Mouse (Mus musculus): ENCODE measurements at regions not wholly inside any gene's neighbourhood (a gene's known extent, or its start where the extent isn't known, plus 50 kb on each side); places are given as distances from the start of the nearest gene placed in this dataset.

DNA sequence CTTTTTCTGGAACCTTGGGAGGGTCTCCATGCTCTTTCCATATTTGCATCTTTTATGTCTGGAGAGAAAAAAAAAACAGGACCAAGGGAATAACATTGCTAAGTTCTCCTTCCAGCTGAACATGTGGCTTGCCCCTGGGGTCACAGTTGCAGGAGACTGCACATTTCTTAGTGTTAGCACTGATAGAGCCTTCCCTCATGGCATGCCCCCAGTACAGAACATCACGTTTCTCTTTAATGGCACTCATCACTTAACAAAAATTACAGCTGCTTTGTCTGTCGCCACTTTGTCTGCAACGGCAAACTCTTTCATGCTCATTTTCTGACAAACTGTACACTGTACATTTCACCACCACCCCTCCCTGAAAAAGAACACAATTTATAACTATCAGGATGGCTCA, 180.0 kb downstream of the Tm2d1 start:
- 80% methylated on average over 3 of the region's 3 CpGs for WGBS
- ATAC-seq = no peak
- no peaks in the 10 kb centered on the region for H3K4me1 ChIP-seq (ENCODE audit: control insufficient read depth, insufficient read depth, low read length)
- H3K36me3 ChIP-seq (ENCODE audit: control insufficient read depth, insufficient read depth, low read length) = no peaks in the 10 kb centered on the region
- no peak overlapping the region for H3K4me2 ChIP-seq (ENCODE audit: low read depth, low read length)
- H3K9me3 ChIP-seq (ENCODE audit: control insufficient read depth, low read length) = no peaks in the 10 kb centered on the region
- H3K4me3 ChIP-seq (ENCODE audit: low read length) = no peak overlapping the region
- H3K27ac ChIP-seq (ENCODE audit: low read length) = no peak overlapping the region
- H3K27me3 ChIP-seq (replicated peaks; ENCODE audit: control insufficient read depth, insufficient read depth, low read length) = no peaks in the 10 kb centered on the region
- no peak overlapping the region for H3K9ac ChIP-seq (ENCODE audit: low read depth, low read length)

GRCm38 (mm10) chr4:98202232-98202631, 180.9 kb downstream of the Tm2d1 start:
- Histone ChIP-seq H3K4me3 (ENCODE audit: low read length) (no peak overlapping the region), H3K4me2 (ENCODE audit: low read depth, low read length) (no peak overlapping the region), H3K4me1 (ENCODE audit: control insufficient read depth, insufficient read depth, low read length) (no peaks in the 10 kb centered on the region), H3K9ac (ENCODE audit: low read depth, low read length) (no peak overlapping the region), H3K36me3 (ENCODE audit: control insufficient read depth, insufficient read depth, low read length) (no peaks in the 10 kb centered on the region), H3K27ac (ENCODE audit: low read length) (no peak overlapping the region), H3K27me3 (replicated peaks; ENCODE audit: control insufficient read depth, insufficient read depth, low read length) (no peaks in the 10 kb centered on the region), H3K9me3 (ENCODE audit: control insufficient read depth, low read length) (no peaks in the 10 kb centered on the region)
- ATAC-seq = no peak
- 83% methylated on average over 2 of the region's 2 CpGs for WGBS

GRCm38 (mm10) chr4:98201102-98201501, 182.0 kb downstream of the Tm2d1 start:
- WGBS = 65% methylated on average over 3 of the region's 3 CpGs
- H3K4me1 ChIP-seq (ENCODE audit: control insufficient read depth, insufficient read depth, low read length) = no peaks in the 10 kb centered on the region
- H3K4me2 ChIP-seq (ENCODE audit: low read depth, low read length) = no peak overlapping the region
- H3K9ac ChIP-seq (ENCODE audit: low read depth, low read length) = no peak overlapping the region
- H3K27me3 ChIP-seq (replicated peaks; ENCODE audit: control insufficient read depth, insufficient read depth, low read length) = no peaks in the 10 kb centered on the region
- no peak overlapping the region for H3K27ac ChIP-seq (ENCODE audit: low read length)
- H3K9me3 ChIP-seq (ENCODE audit: control insufficient read depth, low read length) = no peaks in the 10 kb centered on the region
- no peaks in the 10 kb centered on the region for H3K36me3 ChIP-seq (ENCODE audit: control insufficient read depth, insufficient read depth, low read length)
- ATAC-seq = no peak
- H3K4me3 ChIP-seq (ENCODE audit: low read length) = no peak overlapping the region

DNA sequence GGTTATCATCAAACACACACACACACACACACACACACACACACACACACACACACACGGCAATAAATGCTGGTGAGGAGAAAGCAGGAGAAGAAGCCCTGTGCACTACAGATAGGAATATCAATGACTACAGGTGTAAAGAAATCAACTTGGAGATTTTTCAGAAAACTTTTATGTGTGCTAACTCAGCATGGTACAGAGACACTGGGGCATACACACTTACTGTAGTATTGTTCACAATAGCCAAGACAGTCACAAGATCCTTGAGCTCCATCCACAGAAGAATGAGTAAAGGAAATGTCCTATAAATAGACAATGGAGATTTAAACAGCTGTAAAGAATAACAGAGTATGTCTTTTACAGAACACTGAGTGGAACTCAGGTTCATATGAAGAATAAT, 182.4 kb downstream of the Tm2d1 start:
- no peak overlapping the region for H3K9ac ChIP-seq (ENCODE audit: low read depth, low read length)
- H3K4me2 ChIP-seq (ENCODE audit: low read depth, low read length) = no peak overlapping the region
- no peaks in the 10 kb centered on the region for H3K36me3 ChIP-seq (ENCODE audit: control insufficient read depth, insufficient read depth, low read length)
- no peak for ATAC-seq
- H3K27ac ChIP-seq (ENCODE audit: low read length) = no peak overlapping the region
- no peaks in the 10 kb centered on the region for H3K4me1 ChIP-seq (ENCODE audit: control insufficient read depth, insufficient read depth, low read length)
- no peaks in the 10 kb centered on the region for H3K27me3 ChIP-seq (replicated peaks; ENCODE audit: control insufficient read depth, insufficient read depth, low read length)
- H3K4me3 ChIP-seq (ENCODE audit: low read length) = no peak overlapping the region
- no peaks in the 10 kb centered on the region for H3K9me3 ChIP-seq (ENCODE audit: control insufficient read depth, low read length)
- 81% methylated on average over 1 of the region's 1 CpGs for WGBS

GRCm38 (mm10) chr4:98190318-98190717, 192.8 kb downstream of the Tm2d1 start:
- Histone ChIP-seq H3K4me1 (ENCODE audit: control insufficient read depth, insufficient read depth, low read length) (no peaks in the 10 kb centered on the region), H3K36me3 (ENCODE audit: control insufficient read depth, insufficient read depth, low read length) (no peaks in the 10 kb centered on the region), H3K4me2 (ENCODE audit: low read depth, low read length) (no peak overlapping the region), H3K27ac (ENCODE audit: low read length) (no peak overlapping the region), H3K9ac (ENCODE audit: low read depth, low read length) (no peak overlapping the region), H3K27me3 (replicated peaks; ENCODE audit: control insufficient read depth, insufficient read depth, low read length) (no peaks in the 10 kb centered on the region), H3K9me3 (ENCODE audit: control insufficient read depth, low read length) (no peaks in the 10 kb centered on the region), H3K4me3 (ENCODE audit: low read length) (no peak overlapping the region)
- 63% methylated on average over 3 of the region's 3 CpGs for WGBS
- ATAC-seq = no peak

DNA sequence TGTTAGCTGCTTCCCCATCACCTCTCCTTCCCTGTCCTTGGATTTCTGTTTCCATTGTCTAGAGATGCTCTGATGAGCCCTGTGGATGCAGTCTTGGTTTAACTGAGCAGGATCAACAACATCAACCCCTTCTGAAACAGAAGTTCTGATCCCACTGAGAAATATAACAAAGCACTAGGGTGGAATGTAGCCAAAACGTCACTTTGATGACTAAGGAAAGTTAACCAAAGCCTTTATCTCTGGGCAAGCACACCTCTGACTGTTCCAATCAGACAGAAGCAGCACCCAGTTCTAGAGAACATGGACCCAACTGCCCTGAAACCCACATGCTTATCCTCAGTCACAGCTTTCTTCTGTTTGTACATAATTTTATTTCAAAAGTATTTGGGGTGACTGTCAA, 193.2 kb downstream of the Tm2d1 start:
- Histone ChIP-seq H3K36me3 (ENCODE audit: control insufficient read depth, insufficient read depth, low read length) (no peaks in the 10 kb centered on the region), H3K4me1 (ENCODE audit: control insufficient read depth, insufficient read depth, low read length) (no peaks in the 10 kb centered on the region), H3K9me3 (ENCODE audit: control insufficient read depth, low read length) (no peaks in the 10 kb centered on the region), H3K27me3 (replicated peaks; ENCODE audit: control insufficient read depth, insufficient read depth, low read length) (no peaks in the 10 kb centered on the region), H3K27ac (ENCODE audit: low read length) (no peak overlapping the region), H3K4me2 (ENCODE audit: low read depth, low read length) (no peak overlapping the region), H3K4me3 (ENCODE audit: low read length) (no peak overlapping the region), H3K9ac (ENCODE audit: low read depth, low read length) (no peak overlapping the region)
- ATAC-seq = no peak
- WGBS = 52% methylated on average over 1 of the region's 1 CpGs

DNA sequence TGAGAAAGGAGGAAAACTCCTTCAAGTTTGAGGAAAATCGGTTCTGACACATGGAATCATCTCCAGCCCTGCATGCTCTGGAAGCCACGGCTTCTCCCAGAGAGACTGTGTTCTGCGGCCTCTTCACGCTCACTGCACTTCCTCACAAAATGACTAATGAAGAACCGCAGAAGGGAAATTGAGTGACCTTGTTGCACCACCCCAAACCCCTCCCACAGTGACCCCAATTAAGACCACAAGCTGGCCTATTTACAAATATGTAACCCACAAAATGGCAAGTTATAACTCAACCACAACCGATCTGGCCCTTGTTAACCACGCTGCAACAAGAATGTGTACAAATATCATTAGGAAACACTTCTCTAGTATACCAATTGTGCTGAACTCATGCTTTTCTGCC, 194.2 kb downstream of the Tm2d1 start:
- Histone ChIP-seq H3K4me2 (ENCODE audit: low read depth, low read length) (no peak overlapping the region), H3K27ac (ENCODE audit: low read length) (no peak overlapping the region), H3K36me3 (ENCODE audit: control insufficient read depth, insufficient read depth, low read length) (no peaks in the 10 kb centered on the region), H3K9me3 (ENCODE audit: control insufficient read depth, low read length) (no peaks in the 10 kb centered on the region), H3K9ac (ENCODE audit: low read depth, low read length) (no peak overlapping the region), H3K4me1 (ENCODE audit: control insufficient read depth, insufficient read depth, low read length) (no peaks in the 10 kb centered on the region), H3K27me3 (replicated peaks; ENCODE audit: control insufficient read depth, insufficient read depth, low read length) (no peaks in the 10 kb centered on the region), H3K4me3 (ENCODE audit: low read length) (no peak overlapping the region)
- 78% methylated on average over 7 of the region's 7 CpGs for WGBS
- ATAC-seq = no peak

DNA sequence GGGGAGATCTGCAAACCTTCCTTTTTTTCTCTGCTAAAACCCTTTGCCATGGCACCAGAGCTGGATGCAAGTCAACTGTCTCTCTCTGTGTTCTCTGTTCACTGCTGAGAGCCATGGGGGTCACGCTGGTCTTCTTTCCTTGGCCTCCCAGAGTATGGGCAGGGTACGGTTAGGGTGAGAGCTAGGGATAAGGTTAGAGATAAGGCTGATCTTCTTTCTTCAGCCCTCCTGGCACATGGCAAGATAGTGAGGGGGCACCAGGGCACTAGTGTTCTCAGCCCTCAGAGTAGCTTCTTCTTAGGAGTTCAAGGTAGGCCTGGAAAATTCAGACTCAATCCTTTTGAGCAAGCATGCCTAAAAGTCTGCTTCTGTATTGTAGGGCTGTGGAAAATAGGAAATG, 196.1 kb downstream of the Tm2d1 start:
- Histone ChIP-seq H3K27me3 (replicated peaks; ENCODE audit: control insufficient read depth, insufficient read depth, low read length) (no peaks in the 10 kb centered on the region), H3K9me3 (ENCODE audit: control insufficient read depth, low read length) (no peaks in the 10 kb centered on the region), H3K4me1 (ENCODE audit: control insufficient read depth, insufficient read depth, low read length) (no peaks in the 10 kb centered on the region), H3K36me3 (ENCODE audit: control insufficient read depth, insufficient read depth, low read length) (no peaks in the 10 kb centered on the region), H3K4me3 (ENCODE audit: low read length) (no peak overlapping the region), H3K9ac (ENCODE audit: low read depth, low read length) (no peak overlapping the region), H3K27ac (ENCODE audit: low read length) (no peak overlapping the region), H3K4me2 (ENCODE audit: low read depth, low read length) (no peak overlapping the region)
- WGBS = 92% methylated on average over 2 of the region's 2 CpGs
- ATAC-seq = no peak

DNA sequence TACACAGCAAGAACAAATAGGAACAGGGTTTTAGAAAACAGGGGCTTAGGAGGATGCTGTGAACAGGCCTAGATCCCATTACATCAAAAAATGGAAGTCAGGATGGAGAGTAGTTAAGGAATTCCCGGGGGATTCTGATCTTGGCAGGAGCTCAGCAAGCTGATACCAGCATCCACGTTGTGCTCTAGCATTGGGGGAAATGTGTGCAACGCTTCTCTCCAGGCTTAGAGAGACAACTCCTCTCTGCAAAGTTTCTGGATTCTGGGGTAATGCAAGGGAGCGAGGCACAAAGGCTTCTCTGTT, 201.1 kb downstream of the Tm2d1 start:
- Histone ChIP-seq H3K27me3 (replicated peaks; ENCODE audit: control insufficient read depth, insufficient read depth, low read length) (no peaks in the 10 kb centered on the region), H3K4me1 (ENCODE audit: control insufficient read depth, insufficient read depth, low read length) (no peaks in the 10 kb centered on the region), H3K9ac (ENCODE audit: low read depth, low read length) (no peak overlapping the region), H3K9me3 (ENCODE audit: control insufficient read depth, low read length) (no peaks in the 10 kb centered on the region), H3K4me3 (ENCODE audit: low read length) (no peak overlapping the region), H3K4me2 (ENCODE audit: low read depth, low read length) (no peak overlapping the region), H3K27ac (ENCODE audit: low read length) (no peak overlapping the region), H3K36me3 (ENCODE audit: control insufficient read depth, insufficient read depth, low read length) (no peaks in the 10 kb centered on the region)
- ATAC-seq = no peak
- WGBS = 36% methylated on average over 4 of the region's 4 CpGs

GRCm38 (mm10) chr4:98181185-98182052, 201.7 kb downstream of the Tm2d1 start:
- 64% methylated on average over 12 of the region's 12 CpGs for WGBS
- Histone ChIP-seq H3K4me3 (ENCODE audit: low read length) (no peak overlapping the region), H3K27me3 (replicated peaks; ENCODE audit: control insufficient read depth, insufficient read depth, low read length) (no peaks in the 10 kb centered on the region), H3K4me1 (ENCODE audit: control insufficient read depth, insufficient read depth, low read length) (no peaks in the 10 kb centered on the region), H3K4me2 (ENCODE audit: low read depth, low read length) (no peak overlapping the region), H3K36me3 (ENCODE audit: control insufficient read depth, insufficient read depth, low read length) (no peaks in the 10 kb centered on the region), H3K9me3 (ENCODE audit: control insufficient read depth, low read length) (no peaks in the 10 kb centered on the region), H3K9ac (ENCODE audit: low read depth, low read length) (no peak overlapping the region), H3K27ac (ENCODE audit: low read length) (no peak overlapping the region)
- ATAC-seq = no peak
